Mouse (Mus musculus): ENCODE measurements at regions not wholly inside any gene's neighbourhood (a gene's known extent, or its start where the extent isn't known, plus 50 kb on each side); places are given as distances from the start of the nearest gene placed in this dataset.

- TF ChIP-seq CTCF (IDR thresholded peaks at IDR 0.05; ENCODE audit: borderline replicate concordance, control insufficient read depth, extremely low read depth, insufficient read depth, low read length, poor library complexity) = no peak
- no peak for TF ChIP-seq POLR2A (IDR thresholded peaks at IDR 0.05; ENCODE audit: control insufficient read depth, extremely low read depth, insufficient read depth, low read length, poor library complexity)
Measured at GRCm38 (mm10) chr4:47598216-47598615, 123.8 kb downstream of the Sec61b start.
